Mouse (Mus musculus) intestine, postnatal 0 days (tissue): ENCODE data around the gene Smarca2. TPM values are rescaled to one million over a fixed set of nuclear protein-coding genes. Genes with fewer than 3 reads are reported as not detected.

Experiments used
- ATAC-seq: fragments of 200-750 bp; cut with Nextera tagmentation; 2 replicates; pipeline ENCODE4 v1.8.0; 2017; ENCODE audit warnings: mild to moderate bottlenecking, moderate TSS enrichment, moderate library complexity
- H3K27ac ChIP-seq: fragments of 300-500 bp; sonication (generic); 2 replicates; pipeline ENCODE4 v1.5.1; 2014; ENCODE audit warnings: mild to moderate bottlenecking, low read depth, low read length, moderate library complexity
- H3K27me3 ChIP-seq: fragments of 300-500 bp; sonication (generic); replicated peaks from 2 replicates; pipeline ENCODE4 v1.6.1; 2014; ENCODE audit warnings: low read length, mixed read lengths; ENCODE audit not compliant: control insufficient read depth, insufficient read depth
- H3K36me3 ChIP-seq: fragments of 300-500 bp; sonication (generic); 2 replicates; pipeline ENCODE4 v1.6.1; 2014; ENCODE audit warnings: mild to moderate bottlenecking, moderate library complexity; ENCODE audit not compliant: control insufficient read depth, insufficient read depth
- H3K4me1 ChIP-seq: fragments of 300-500 bp; sonication (generic); replicated peaks from 2 replicates; pipeline ENCODE4 v1.6.1; 2014; ENCODE audit warnings: antibody characterized with exemption, low read length, mixed read lengths; ENCODE audit not compliant: control insufficient read depth, insufficient read depth
- H3K4me2 ChIP-seq: fragments of 300-500 bp; sonication (generic); replicated peaks from 2 replicates; pipeline ENCODE4 v1.6.1; 2014; ENCODE audit warnings: low read depth, mild to moderate bottlenecking, moderate library complexity
- H3K4me3 ChIP-seq: fragments of 300-500 bp; sonication (generic); 2 replicates; pipeline ENCODE4 v1.5.1; 2014; ENCODE audit warnings: low read depth, low read length
- H3K9ac ChIP-seq: fragments of 300-500 bp; sonication (generic); 2 replicates; pipeline ENCODE4 v1.6.1; 2014; ENCODE audit warnings: mild to moderate bottlenecking, low read depth, low read length
- H3K9me3 ChIP-seq: fragments of 300-500 bp; sonication (generic); 2 replicates; pipeline ENCODE4 v1.6.1; 2016; ENCODE audit warnings: mixed run types; ENCODE audit not compliant: control insufficient read depth
- CTCF ChIP-seq: sonication (generic); IDR thresholded peaks from 2 replicates; pipeline ENCODE4 v1.5.1; 2016; ENCODE audit warnings: low read depth, mild to moderate bottlenecking, control low read depth, antibody characterized with exemption, moderate library complexity
- WGBS: fragments of 180-500 bp; shearing (Covaris S2); extraction: QIAGEN DNeasy Blood & Tissue Kit; methylation state at CpG from one replicate; pipeline ENCODE4 v1.1.7; 2014; 5-methylcytosine and 5-hydroxymethylcytosine counted together
- polyA plus RNA-seq: library from polyadenylated mRNA; unstranded; fragments of >200 nt; fragmentation: Nextera tagmentation; extraction: Ambion mirVana; gene quantifications from 2 replicates; pipeline ENCODE4 v1.2.1, GENCODE M21; 2015

Smarca2 gene
- polyA plus RNA-seq, 1 experiment from 2014 or later: 18.1 TPM

DNA sequence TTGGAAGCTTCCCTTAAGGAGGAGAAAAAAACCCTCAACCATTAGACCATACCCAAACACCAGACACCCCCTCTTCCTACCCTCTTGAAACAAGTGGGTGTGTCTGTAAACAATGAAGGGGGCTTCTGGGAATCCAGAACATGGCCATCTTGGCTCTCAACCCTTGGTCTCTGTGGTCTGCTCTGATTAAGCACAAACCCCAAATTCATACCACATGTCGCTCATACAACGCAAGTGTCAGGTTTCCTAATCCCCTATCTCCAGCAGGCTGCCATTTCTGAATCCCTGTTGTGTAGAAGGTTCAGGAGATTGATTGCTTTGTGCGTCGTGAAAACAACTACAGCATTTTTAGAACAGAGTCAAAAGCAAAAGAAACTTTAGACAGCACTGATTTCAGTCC, 213.1 kb downstream of the Smarca2 start:
- H3K9me3 ChIP-seq: no peaks in the 10 kb centered on the region
- no peaks in the 10 kb centered on the region for H3K27me3 ChIP-seq
- H3K27ac ChIP-seq: no peak overlapping the region
- H3K4me3 ChIP-seq: no peak overlapping the region
- no peak for TF ChIP-seq CTCF
- no peak overlapping the region for H3K4me2 ChIP-seq
- ATAC-seq: no peak
- no peaks in the 10 kb centered on the region for H3K4me1 ChIP-seq
- H3K36me3 ChIP-seq: no peaks in the 10 kb centered on the region
- no peak overlapping the region for H3K9ac ChIP-seq
- WGBS: 92% methylated on average over 4 of the region's 4 CpGs
